Mouse (Mus musculus) E14TG2a.4 (cell line): ENCODE results near the gene Ilf2.
A peak's percentile ranks its signal among the peaks of the same experiment; 100 is the strongest.

Experiments used
- H3K27me3 ChIP-seq: 2 replicates; pipeline ENCODE4 v1.6.1; 2014; ENCODE audit warnings: low read length, control low read depth; ENCODE audit not compliant: insufficient read depth
- H3K36me3 ChIP-seq: 2 replicates; pipeline ENCODE4 v1.6.1; 2014; ENCODE audit warnings: low read length, control low read depth; ENCODE audit not compliant: insufficient read depth
- H3K4me1 ChIP-seq: replicated peaks from 2 replicates; pipeline ENCODE4 v1.6.1; 2014; ENCODE audit warnings: low read depth, low read length, control low read depth
- H3K4me3 ChIP-seq: replicated peaks from 2 replicates; pipeline ENCODE4 v1.5.1; 2014; ENCODE audit warnings: mild to moderate bottlenecking, low read length
- H3K9me3 ChIP-seq: 2 replicates; pipeline ENCODE4 v1.6.1; 2014; ENCODE audit warnings: low read length, control low read depth
- CTCF ChIP-seq: conservative IDR thresholded peaks from 2 replicates; pipeline ENCODE4 v1.5.1; 2014; ENCODE audit warnings: low read length
- NANOG ChIP-seq: IDR thresholded peaks from 2 replicates; pipeline ENCODE4 v1.6.1; 2014; ENCODE audit warnings: borderline replicate concordance, low read length, mixed read lengths
- POU5F1 ChIP-seq: IDR thresholded peaks from 2 replicates; pipeline ENCODE4 v1.6.1; 2014; ENCODE audit warnings: low read length, borderline replicate concordance

Gene Ilf2

DNA sequence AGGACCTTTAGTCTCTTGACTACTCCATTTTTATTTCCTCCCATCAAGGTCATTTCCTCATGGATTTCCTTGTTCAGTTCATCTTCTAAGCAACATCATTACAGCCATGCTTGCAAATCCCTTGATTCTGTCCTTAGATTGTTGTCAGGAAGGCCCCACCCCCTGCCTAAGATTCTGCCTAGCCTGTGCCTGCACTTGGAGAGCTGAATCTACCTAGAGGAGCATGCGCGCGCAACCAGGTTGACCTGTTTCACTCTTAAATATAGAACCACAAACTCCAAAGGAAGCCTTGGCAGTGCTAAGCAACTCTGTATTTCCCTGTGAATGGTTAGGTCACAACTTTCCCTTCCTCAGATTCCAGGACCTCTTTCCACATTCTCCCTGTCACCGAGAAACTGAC is 41.8 kb downstream of the Ilf2 start:
- no peak for TF ChIP-seq NANOG
- TF ChIP-seq CTCF: no peak
- TF ChIP-seq POU5F1: no peak
- Histone ChIP-seq H3K27me3 (peaks cover 32% of the 10 kb centered on the region), H3K4me1 (peaks cover 45% of the 10 kb centered on the region), H3K4me3 (no peak overlapping the region), H3K9me3 (no peaks in the 10 kb centered on the region), H3K36me3 (no peaks in the 10 kb centered on the region)

GRCm38 (mm10) chr3:90525421-90525820 is 49.5 kb downstream of the Ilf2 start:
- Histone ChIP-seq H3K27me3 (peaks cover 19% of the 10 kb centered on the region; the same call in 1 of the 2 replicates), H3K36me3 (no peaks in the 10 kb centered on the region), H3K9me3 (no peaks in the 10 kb centered on the region), H3K4me1 (peaks cover 32% of the 10 kb centered on the region), H3K4me3 (no peak overlapping the region)
- TF ChIP-seq NANOG (no peak), POU5F1 (no peak), CTCF (peak; percentile 70)

- TF ChIP-seq NANOG (no peak), POU5F1 (no peak), CTCF (no peak)
- peaks cover 32% of the 10 kb centered on the region for H3K4me1 ChIP-seq
- H3K36me3 ChIP-seq: no peaks in the 10 kb centered on the region
- peaks cover 16% of the 10 kb centered on the region; the same call in 1 of the 2 replicates for H3K27me3 ChIP-seq
- no peaks in the 10 kb centered on the region for H3K9me3 ChIP-seq
- no peak overlapping the region for H3K4me3 ChIP-seq
These were observed 50.1 kb downstream of the Ilf2 start for GRCm38 (mm10) chr3:90526076-90526475.

GRCm38 (mm10) chr3:90526580-90526979 is 50.7 kb downstream of the Ilf2 start, which contains the start of gene S100a14:
Gene S100a14 (plus strand): TSS chr3:90526856.
- Histone ChIP-seq H3K27me3 (peaks cover 16% of the 10 kb centered on the region; the same call in 1 of the 2 replicates), H3K4me3 (no peak within 1 kb of the TSS), H3K36me3 (no peaks in the 10 kb centered on the region), H3K4me1 (peaks cover 32% of the 10 kb centered on the region), H3K9me3 (no peaks in the 10 kb centered on the region)
- TF ChIP-seq CTCF (no peak), POU5F1 (no peak), NANOG (no peak)

DNA sequence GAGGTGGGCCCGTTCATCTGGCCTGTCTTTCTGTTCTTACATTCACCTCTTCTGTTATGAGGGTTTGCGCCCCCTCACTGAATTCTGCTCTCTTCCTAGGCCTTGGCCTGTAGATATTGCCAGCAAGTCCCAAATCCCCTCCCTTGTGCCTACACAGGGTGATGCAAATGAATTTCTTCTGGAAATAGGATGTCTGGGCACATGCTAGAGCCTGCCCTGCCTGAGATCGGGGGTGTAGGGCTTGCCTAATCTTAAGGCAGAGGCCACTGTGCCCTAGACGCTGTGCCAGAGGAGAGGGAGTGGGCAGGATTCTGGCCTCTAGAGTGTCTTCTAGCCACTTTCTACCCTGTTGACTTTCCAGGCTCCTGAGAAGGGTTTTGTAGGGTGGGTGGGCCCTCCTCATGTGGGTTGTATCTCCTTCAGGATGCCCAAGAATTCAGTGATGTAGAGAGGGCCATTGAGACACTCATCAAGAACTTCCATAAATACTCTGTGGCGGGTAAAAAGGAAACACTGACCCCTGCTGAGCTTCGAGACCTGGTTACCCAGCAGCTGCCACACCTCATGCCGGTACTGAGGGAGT is 51.5 kb downstream of the Ilf2 start:
- Histone ChIP-seq H3K9me3 (no peaks in the 10 kb centered on the region), H3K36me3 (no peaks in the 10 kb centered on the region), H3K4me1 (peaks cover 32% of the 10 kb centered on the region), H3K27me3 (peaks cover 16% of the 10 kb centered on the region; the same call in 1 of the 2 replicates), H3K4me3 (no peak overlapping the region)
- TF ChIP-seq POU5F1 (no peak), CTCF (no peak), NANOG (no peak)

GRCm38 (mm10) chr3:90531713-90532112 is 55.8 kb downstream of the Ilf2 start:
- TF ChIP-seq CTCF: no peak
- TF ChIP-seq NANOG: no peak
- no peak for TF ChIP-seq POU5F1
- H3K4me1 ChIP-seq: peaks cover 18% of the 10 kb centered on the region
- no peak overlapping the region for H3K4me3 ChIP-seq
- H3K9me3 ChIP-seq: no peaks in the 10 kb centered on the region
- H3K36me3 ChIP-seq: no peaks in the 10 kb centered on the region
- H3K27me3 ChIP-seq: peaks cover 14% of the 10 kb centered on the region; the same call in 1 of the 2 replicates

- no peaks in the 10 kb centered on the region for H3K36me3 ChIP-seq
- H3K27me3 ChIP-seq: peaks cover 26% of the 10 kb centered on the region
- TF ChIP-seq NANOG (no peak), CTCF (no peak), POU5F1 (no peak)
- no peaks in the 10 kb centered on the region for H3K9me3 ChIP-seq
- no peak overlapping the region for H3K4me3 ChIP-seq
- H3K4me1 ChIP-seq: peaks cover 29% of the 10 kb centered on the region
These were observed 59.5 kb downstream of the Ilf2 start for GRCm38 (mm10) chr3:90535446-90535845.

DNA sequence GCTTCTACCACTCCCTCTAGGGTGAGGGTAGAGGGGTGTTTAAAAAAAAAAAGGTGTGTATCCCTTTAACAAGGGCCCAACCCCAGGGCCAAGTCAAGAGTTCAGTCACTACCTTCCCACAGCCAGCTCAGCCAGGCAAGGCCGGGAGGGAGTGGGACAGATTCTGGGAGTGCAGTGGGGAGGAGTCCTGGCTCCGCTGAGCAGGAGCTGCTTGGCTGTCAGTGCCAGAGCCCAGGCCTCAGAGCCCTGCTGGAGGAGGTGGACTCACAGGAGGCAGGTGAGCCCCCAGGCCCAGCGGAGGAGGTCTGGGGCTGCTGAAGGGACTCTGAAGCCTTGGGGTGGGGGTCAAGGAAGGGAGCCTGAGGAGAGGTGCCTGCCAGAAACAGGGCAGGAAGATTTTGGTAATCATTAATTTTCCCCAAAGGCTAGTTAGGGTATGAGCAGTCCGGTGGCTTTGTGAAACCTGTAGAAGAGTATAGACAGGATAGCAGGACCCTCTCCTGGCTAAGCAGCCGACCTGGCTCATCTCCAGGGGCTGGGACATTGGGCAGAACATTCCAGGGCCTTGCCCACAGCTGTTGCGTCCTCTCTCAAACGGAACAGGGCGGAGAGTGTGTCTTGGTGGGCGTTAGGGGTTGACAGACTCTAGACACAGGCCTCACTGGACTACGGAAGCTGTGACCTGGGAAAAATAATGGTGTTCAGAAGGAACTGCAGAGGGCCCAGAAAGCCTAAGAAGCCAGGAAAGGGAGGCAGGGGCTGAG is 61.4 kb downstream of the Ilf2 start, which contains the start of gene S100a16:
TSS of gene S100a16 (plus strand) at position 114 of the 764 bp plus-strand sequence.
- TF ChIP-seq POU5F1: no peak
- TF ChIP-seq CTCF: no peak
- no peak for TF ChIP-seq NANOG
- Histone ChIP-seq H3K27me3 (peaks cover 31% of the 10 kb centered on the region), H3K36me3 (no peaks in the 10 kb centered on the region), H3K9me3 (no peaks in the 10 kb centered on the region), H3K4me1 (peaks cover 48% of the 10 kb centered on the region), H3K4me3 (peak within 1 kb of the TSS; percentile 32)
